Mouse (Mus musculus) midbrain, postnatal 0 days (tissue): Measurements from ENCODE around the gene Adamts12. TPM values are rescaled to one million over a fixed set of nuclear protein-coding genes. Genes with fewer than 3 reads are reported as not detected.

ENCODE experiments used
- ATAC-seq: fragments of 200-750 bp; cut with Nextera tagmentation; 2 replicates; pipeline ENCODE4 v1.8.0; 2017; ENCODE audit warnings: moderate number of reproducible peaks, mild to moderate bottlenecking, moderate TSS enrichment, moderate library complexity; ENCODE audit not compliant: low FRiP score
- DNase-seq: peaks from one replicate; pipeline ENCODE4 v3.0.0-alpha.2; 2015; ENCODE audit warnings: low spot score
- H3K27ac ChIP-seq: fragments of 300-500 bp; sonication (generic); 2 replicates; pipeline ENCODE4 v1.5.1; 2014; ENCODE audit warnings: low read depth, mild to moderate bottlenecking, low read length, mixed read lengths
- H3K27me3 ChIP-seq: fragments of 300-500 bp; sonication (generic); 2 replicates; pipeline ENCODE4 v1.6.1; 2014; ENCODE audit warnings: low read length, control low read depth, mixed read lengths; ENCODE audit not compliant: insufficient read depth
- H3K36me3 ChIP-seq: fragments of 300-500 bp; sonication (generic); 2 replicates; pipeline ENCODE4 v1.6.1; 2014; ENCODE audit warnings: low read length, control low read depth, mixed read lengths; ENCODE audit not compliant: insufficient read depth
- H3K4me1 ChIP-seq: fragments of 300-500 bp; sonication (generic); 2 replicates; pipeline ENCODE4 v1.6.1; 2014; ENCODE audit warnings: mild to moderate bottlenecking, control low read depth, antibody characterized with exemption, low read length, mixed read lengths; ENCODE audit not compliant: insufficient read depth
- H3K4me2 ChIP-seq: fragments of 300-500 bp; sonication (generic); 2 replicates; pipeline ENCODE4 v1.6.1; 2014; ENCODE audit warnings: low read depth, mild to moderate bottlenecking, low read length, mixed read lengths; ENCODE audit not compliant: poor library complexity, severe bottlenecking
- H3K4me3 ChIP-seq: fragments of 300-500 bp; sonication (generic); 2 replicates; pipeline ENCODE4 v1.5.1; 2014; ENCODE audit warnings: low read depth, mild to moderate bottlenecking, low read length, moderate library complexity
- H3K9ac ChIP-seq: fragments of 300-500 bp; sonication (generic); replicated peaks from 2 replicates; pipeline ENCODE4 v1.6.1; 2014; ENCODE audit warnings: mild to moderate bottlenecking, low read length, moderate library complexity, mixed read lengths; ENCODE audit not compliant: poor library complexity, severe bottlenecking
- H3K9me3 ChIP-seq: fragments of 300-500 bp; sonication (generic); 2 replicates; pipeline ENCODE4 v1.6.1; 2016; ENCODE audit warnings: low read length, control low read depth
- CTCF ChIP-seq: IDR thresholded peaks from 2 replicates; pipeline ENCODE4 v1.5.1; 2016; ENCODE audit warnings: antibody characterized with exemption, mild to moderate bottlenecking
- WGBS: fragments of 180-500 bp; shearing (Covaris S2); extraction: QIAGEN DNeasy Blood & Tissue Kit; methylation state at CpG from one replicate; pipeline ENCODE4 v1.1.7; 2014; 5-methylcytosine and 5-hydroxymethylcytosine counted together
- polyA plus RNA-seq: library from polyadenylated mRNA; unstranded; fragments of >200 nt; fragmentation: Nextera tagmentation; extraction: Ambion mirVana; gene quantifications from 2 replicates; pipeline ENCODE4 v1.2.1, GENCODE M21; 2015
- total RNA-seq: library from RNA; depleted of rRNA; stranded (reverse); fragments of >200 nt; gene quantifications from 2 replicates; pipeline ENCODE4 v1.2.3, GENCODE M21; 2014

The Adamts12 gene
- total and polyA plus RNA-seq, 2 experiments from 2014 or later, result 0.94 to 7.4 TPM

DNA sequence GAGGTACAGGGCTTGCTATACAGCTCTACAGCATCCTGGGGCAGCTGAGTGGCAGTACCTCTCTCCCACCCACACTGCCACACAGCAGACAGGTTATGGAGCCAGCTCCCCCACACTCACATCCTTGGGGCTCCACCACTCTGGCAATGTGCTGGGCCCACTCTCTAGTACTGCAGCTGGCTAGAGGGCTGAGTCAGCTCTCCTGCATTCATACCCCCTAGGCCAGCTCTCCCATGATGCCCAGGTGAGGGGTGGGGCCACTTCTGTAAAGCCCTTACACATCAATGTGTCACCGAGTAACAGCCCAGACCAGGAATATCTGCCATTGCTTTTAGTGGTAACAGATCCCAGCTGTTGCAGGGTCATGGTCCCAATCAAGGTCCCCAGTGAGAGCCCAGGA lies 296.3 kb downstream of the Adamts12 start:
- DNase-seq (no peak), ATAC-seq (no peak)
- Histone ChIP-seq H3K9me3 (no peaks in the 10 kb centered on the region), H3K4me1 (no peaks in the 10 kb centered on the region), H3K9ac (no peak overlapping the region), H3K4me3 (no peak overlapping the region), H3K27me3 (no peaks in the 10 kb centered on the region), H3K36me3 (no peaks in the 10 kb centered on the region), H3K27ac (no peak overlapping the region), H3K4me2 (no peak overlapping the region)
- WGBS, result 78% methylated on average over 1 of the region's 1 CpGs
- no peak for TF ChIP-seq CTCF

DNA sequence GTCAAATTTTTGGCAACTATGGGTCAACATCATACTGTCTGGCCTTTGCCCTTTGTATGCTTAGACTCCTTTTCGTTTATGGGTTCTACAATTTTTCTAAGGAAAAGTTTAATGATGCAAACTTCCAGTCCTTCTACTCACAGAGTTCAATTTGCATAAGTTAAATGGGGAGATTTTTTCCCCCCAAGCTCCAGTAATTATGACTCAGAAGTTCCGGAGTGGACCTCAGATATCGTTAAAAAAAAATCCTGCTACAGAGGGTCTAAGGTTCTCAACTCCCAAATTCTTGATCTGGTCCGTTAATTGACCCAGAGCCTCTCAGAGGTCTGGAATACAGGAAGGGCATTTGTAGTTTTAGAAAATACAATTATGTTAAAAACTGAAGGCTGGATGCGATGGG lies 297.2 kb downstream of the Adamts12 start:
- WGBS, result 87% methylated on average over 5 of the region's 5 CpGs
- TF ChIP-seq CTCF, result no peak
- H3K27ac ChIP-seq, result no peak overlapping the region
- no peak overlapping the region for H3K4me3 ChIP-seq
- DNase-seq (no peak), ATAC-seq (no peak)
- H3K27me3 ChIP-seq, result no peaks in the 10 kb centered on the region
- no peaks in the 10 kb centered on the region for H3K9me3 ChIP-seq
- H3K4me1 ChIP-seq, result no peaks in the 10 kb centered on the region
- no peak overlapping the region for H3K9ac ChIP-seq
- no peaks in the 10 kb centered on the region for H3K36me3 ChIP-seq
- H3K4me2 ChIP-seq, result no peak overlapping the region

DNA sequence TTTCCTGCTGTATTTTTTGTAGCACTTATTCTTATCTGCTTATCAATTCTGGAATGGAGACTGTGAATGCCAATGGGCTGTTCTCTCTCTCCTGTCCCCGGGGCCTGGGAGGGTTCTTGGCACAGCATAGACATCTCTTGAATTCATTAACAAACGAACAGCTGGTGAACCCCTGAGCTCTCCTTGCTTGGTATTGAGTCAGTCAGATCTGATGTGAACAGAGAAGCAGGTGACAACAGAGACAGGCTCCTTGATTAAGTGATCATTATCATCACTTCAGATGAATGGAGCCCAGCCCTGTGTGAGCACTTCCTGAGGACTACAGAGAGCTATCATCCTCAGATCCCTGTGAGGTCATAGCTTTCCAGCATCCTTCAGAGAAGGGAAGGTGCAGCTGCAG lies 299.5 kb downstream of the Adamts12 start:
- H3K9ac ChIP-seq, result no peak overlapping the region
- TF ChIP-seq CTCF, result no peak
- H3K9me3 ChIP-seq, result no peaks in the 10 kb centered on the region
- no peak overlapping the region for H3K4me2 ChIP-seq
- WGBS, result 39% methylated on average over 2 of the region's 2 CpGs
- H3K36me3 ChIP-seq, result no peaks in the 10 kb centered on the region
- no peaks in the 10 kb centered on the region for H3K4me1 ChIP-seq
- no peak overlapping the region for H3K27ac ChIP-seq
- 0 out of 2 replicates have a peak, but pooled peaks have one; percentile 47 for ATAC-seq
- no peaks in the 10 kb centered on the region for H3K27me3 ChIP-seq
- H3K4me3 ChIP-seq, result no peak overlapping the region
- peak; percentile 60 for DNase-seq

DNA sequence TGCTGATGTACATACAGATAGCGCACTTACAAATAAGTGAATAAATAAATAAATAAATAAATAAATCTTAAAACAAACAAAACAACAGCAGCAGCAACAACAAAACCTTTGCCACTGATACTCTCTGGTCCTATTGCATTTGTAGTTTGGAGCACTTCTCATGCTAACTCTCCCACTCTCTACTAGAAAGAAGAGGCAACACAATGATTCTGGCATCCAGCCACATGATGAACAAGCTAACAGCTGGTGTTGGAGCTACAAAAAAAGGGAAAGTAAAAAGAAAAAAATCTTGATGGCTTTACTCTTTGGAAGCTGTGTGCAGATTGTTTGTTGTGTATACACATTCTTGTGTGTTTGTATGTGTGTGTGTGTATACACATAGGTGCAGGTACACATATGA lies 300.2 kb downstream of the Adamts12 start:
- no peaks in the 10 kb centered on the region for H3K9me3 ChIP-seq
- H3K4me3 ChIP-seq, result no peak overlapping the region
- no peak overlapping the region for H3K27ac ChIP-seq
- no peaks in the 10 kb centered on the region for H3K36me3 ChIP-seq
- 97% methylated on average over 1 of the region's 1 CpGs for WGBS
- TF ChIP-seq CTCF, result no peak
- DNase-seq (peak; percentile 77), ATAC-seq (no peak)
- no peaks in the 10 kb centered on the region for H3K27me3 ChIP-seq
- H3K4me1 ChIP-seq, result no peaks in the 10 kb centered on the region
- H3K9ac ChIP-seq, result no peak overlapping the region
- H3K4me2 ChIP-seq, result no peak overlapping the region

DNA sequence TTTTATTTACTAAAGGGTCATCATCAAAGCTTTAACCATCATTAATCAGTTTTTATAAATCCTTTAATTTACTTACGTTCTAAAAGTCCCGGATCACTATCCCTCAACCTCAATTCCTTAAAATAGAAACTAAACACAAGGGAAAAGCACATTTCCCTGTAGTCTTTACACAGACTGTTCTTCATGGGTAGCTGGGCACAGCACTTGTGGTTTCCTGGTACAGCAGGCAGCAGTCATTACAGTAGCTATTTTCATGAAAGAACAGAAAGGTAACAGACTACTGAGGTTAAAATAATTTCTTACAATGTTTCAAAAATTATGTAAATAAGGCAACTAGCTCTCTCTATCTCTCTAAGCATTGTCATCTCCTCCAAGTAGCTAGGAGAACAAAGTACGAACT lies 305.0 kb downstream of the Adamts12 start:
- Histone ChIP-seq H3K4me3 (no peak overlapping the region), H3K4me1 (no peaks in the 10 kb centered on the region), H3K9me3 (no peaks in the 10 kb centered on the region), H3K27ac (no peak overlapping the region), H3K27me3 (no peaks in the 10 kb centered on the region), H3K36me3 (no peaks in the 10 kb centered on the region), H3K9ac (no peak overlapping the region), H3K4me2 (no peak overlapping the region)
- TF ChIP-seq CTCF, result no peak
- ATAC-seq, result no peak
- WGBS, result 90% methylated on average over 3 of the region's 3 CpGs
- no peak for DNase-seq

GRCm38 (mm10) chr15:11370477-11371085 lies 306.0 kb downstream of the Adamts12 start:
- no peaks in the 10 kb centered on the region for H3K27me3 ChIP-seq
- H3K4me1 ChIP-seq, result no peaks in the 10 kb centered on the region
- no peak for TF ChIP-seq CTCF
- no peak for ATAC-seq
- H3K4me2 ChIP-seq, result no peak overlapping the region
- no peak overlapping the region for H3K9ac ChIP-seq
- no peaks in the 10 kb centered on the region for H3K36me3 ChIP-seq
- no peak for DNase-seq
- WGBS, result 92% methylated on average over 7 of the region's 7 CpGs
- H3K4me3 ChIP-seq, result no peak overlapping the region
- H3K27ac ChIP-seq, result no peak overlapping the region
- no peaks in the 10 kb centered on the region for H3K9me3 ChIP-seq
